Mouse (Mus musculus) bone marrow macrophage, adult 2 months (primary cell): Measurements from ENCODE around the gene Commd4. TPM values are rescaled to one million over a fixed set of nuclear protein-coding genes. Genes with fewer than 3 reads are reported as not detected.

Source experiments
- H3K27ac ChIP-seq: 2 replicates; pipeline ENCODE4 v1.5.1; 2012; ENCODE audit warnings: low read depth, low read length; ENCODE audit not compliant: insufficient read depth
- H3K4me1 ChIP-seq: 2 replicates; pipeline ENCODE4 v1.6.1; 2012; ENCODE audit warnings: low read length; ENCODE audit not compliant: control insufficient read depth, insufficient read depth
- H3K4me3 ChIP-seq: 2 replicates; pipeline ENCODE4 v1.5.1; 2012; ENCODE audit warnings: mild to moderate bottlenecking, low read length, moderate library complexity; ENCODE audit not compliant: insufficient read depth
- CTCF ChIP-seq: IDR thresholded peaks from 2 replicates; pipeline ENCODE4 v1.5.1; 2012; ENCODE audit warnings: low read depth, mild to moderate bottlenecking, low read length, moderate library complexity
- POLR2A ChIP-seq: IDR thresholded peaks from 2 replicates; pipeline ENCODE4 v1.6.1; 2012; ENCODE audit warnings: mild to moderate bottlenecking, low read depth, low read length, borderline replicate concordance
- polyA plus RNA-seq: library from polyadenylated mRNA; stranded (reverse); fragments of >200 nt; gene quantifications from 2 replicates; pipeline ENCODE4 v1.2.4, GENCODE M21; 2012; ENCODE audit not compliant: missing spikeins, insufficient read depth, insufficient read length

Commd4 gene
- polyA plus RNA-seq, 1 experiment = 71.5 TPM

- Histone ChIP-seq H3K27ac (no peak overlapping the region), H3K4me1 (peaks cover 27% of the 10 kb centered on the region), H3K4me3 (no peak overlapping the region)
- TF ChIP-seq CTCF (no peak), POLR2A (no peak)
Observed at GRCm38 (mm10) chr9:57144830-57145229, 13.3 kb downstream of the Commd4 start.

- TF ChIP-seq POLR2A (no peak), CTCF (no peak)
Observed at GRCm38 (mm10) chr9:57143212-57143611, 14.9 kb downstream of the Commd4 start.

GRCm38 (mm10) chr9:57141417-57142353 is 16.4 kb downstream of the Commd4 start:
- Histone ChIP-seq H3K27ac (peak overlapping the region; percentile 17), H3K4me3 (no peak overlapping the region), H3K4me1 (peaks cover 16% of the 10 kb centered on the region)
- TF ChIP-seq POLR2A (no peak), CTCF (no peak)

More at GRCm38 (mm10) chr9:57143212-57143611, 14.9 kb downstream of the Commd4 start:
- peaks cover 22% of the 10 kb centered on the region for H3K4me1 ChIP-seq
- no peak overlapping the region for H3K27ac ChIP-seq
- no peak overlapping the region for H3K4me3 ChIP-seq

DNA sequence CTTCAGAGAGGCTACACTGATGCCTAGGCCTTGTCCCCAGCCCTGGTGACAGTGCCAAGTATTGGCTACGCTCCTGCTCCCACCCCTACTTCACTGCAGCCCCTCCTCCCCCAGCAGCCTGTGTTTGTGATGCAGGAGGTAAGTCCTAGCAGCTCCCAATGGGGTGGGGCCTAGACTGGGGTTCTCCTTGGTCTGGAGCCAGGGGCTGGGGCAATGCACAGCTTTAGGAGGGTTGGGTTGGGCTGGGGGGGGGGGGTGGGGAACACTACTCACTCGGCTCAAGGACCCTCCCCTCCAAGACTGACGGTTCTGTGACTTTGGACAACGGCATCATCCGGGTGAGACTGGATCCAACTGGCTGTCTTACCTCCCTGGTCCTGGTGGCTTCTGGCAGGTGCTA is 18.6 kb downstream of the Commd4 start:
- Histone ChIP-seq H3K27ac (no peak overlapping the region), H3K4me3 (no peak overlapping the region), H3K4me1 (peaks cover 16% of the 10 kb centered on the region)
- TF ChIP-seq CTCF (no peak), POLR2A (no peak)

DNA sequence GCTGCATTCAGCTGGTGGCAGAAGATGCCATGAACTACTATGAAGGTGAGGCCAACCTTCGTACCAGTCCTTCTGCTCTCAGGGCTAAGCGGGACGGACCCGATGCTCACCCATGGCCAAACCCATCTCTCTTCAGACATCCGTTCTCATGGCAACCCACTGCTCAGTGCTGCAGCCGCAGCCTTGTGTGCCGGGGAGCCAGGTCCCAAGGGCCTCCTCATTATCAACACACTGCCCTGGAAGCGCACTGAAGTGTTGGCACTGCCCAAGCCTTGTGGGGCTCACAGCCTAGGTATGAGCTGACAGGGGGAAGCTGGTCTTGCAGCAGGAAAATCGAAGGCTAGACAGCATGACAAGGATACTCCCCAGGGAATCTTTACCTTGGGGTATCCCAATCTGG is 19.0 kb downstream of the Commd4 start:
- TF ChIP-seq CTCF (no peak), POLR2A (no peak)
- no peak overlapping the region for H3K4me3 ChIP-seq
- peaks cover 16% of the 10 kb centered on the region for H3K4me1 ChIP-seq
- H3K27ac ChIP-seq = no peak overlapping the region

- Histone ChIP-seq H3K4me3 (no peak overlapping the region), H3K4me1 (peaks cover 16% of the 10 kb centered on the region), H3K27ac (no peak overlapping the region)
- TF ChIP-seq POLR2A = no peak
- TF ChIP-seq CTCF = no peak
Observed at GRCm38 (mm10) chr9:57138507-57138906, 19.6 kb downstream of the Commd4 start.

DNA sequence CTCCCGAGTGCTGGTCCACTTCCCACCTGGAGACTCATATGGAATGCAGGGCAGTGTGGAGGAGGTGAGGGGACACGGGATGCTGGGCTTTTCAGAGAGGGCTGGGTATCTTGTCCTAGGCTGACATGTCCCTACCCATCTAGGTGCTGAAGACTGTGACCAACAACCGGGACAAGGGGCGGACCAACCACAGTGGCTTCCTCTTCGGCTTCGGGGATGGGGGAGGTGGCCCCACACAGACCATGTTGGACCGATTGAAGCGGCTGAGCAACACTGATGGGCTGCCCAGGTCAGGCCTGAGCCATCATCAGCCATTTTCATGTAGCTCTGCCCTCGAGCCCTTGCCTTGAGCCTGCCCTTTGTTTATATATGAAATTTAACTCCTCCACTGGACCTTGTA is 20.4 kb downstream of the Commd4 start:
- Histone ChIP-seq H3K4me1 (peaks cover 13% of the 10 kb centered on the region), H3K27ac (no peak overlapping the region), H3K4me3 (no peak overlapping the region)
- no peak for TF ChIP-seq POLR2A
- TF ChIP-seq CTCF = no peak

GRCm38 (mm10) chr9:57137246-57137645 is 20.9 kb downstream of the Commd4 start:
- peaks cover 9% of the 10 kb centered on the region for H3K4me1 ChIP-seq
- no peak overlapping the region for H3K27ac ChIP-seq
- no peak for TF ChIP-seq POLR2A
- TF ChIP-seq CTCF = no peak
- H3K4me3 ChIP-seq = no peak overlapping the region

DNA sequence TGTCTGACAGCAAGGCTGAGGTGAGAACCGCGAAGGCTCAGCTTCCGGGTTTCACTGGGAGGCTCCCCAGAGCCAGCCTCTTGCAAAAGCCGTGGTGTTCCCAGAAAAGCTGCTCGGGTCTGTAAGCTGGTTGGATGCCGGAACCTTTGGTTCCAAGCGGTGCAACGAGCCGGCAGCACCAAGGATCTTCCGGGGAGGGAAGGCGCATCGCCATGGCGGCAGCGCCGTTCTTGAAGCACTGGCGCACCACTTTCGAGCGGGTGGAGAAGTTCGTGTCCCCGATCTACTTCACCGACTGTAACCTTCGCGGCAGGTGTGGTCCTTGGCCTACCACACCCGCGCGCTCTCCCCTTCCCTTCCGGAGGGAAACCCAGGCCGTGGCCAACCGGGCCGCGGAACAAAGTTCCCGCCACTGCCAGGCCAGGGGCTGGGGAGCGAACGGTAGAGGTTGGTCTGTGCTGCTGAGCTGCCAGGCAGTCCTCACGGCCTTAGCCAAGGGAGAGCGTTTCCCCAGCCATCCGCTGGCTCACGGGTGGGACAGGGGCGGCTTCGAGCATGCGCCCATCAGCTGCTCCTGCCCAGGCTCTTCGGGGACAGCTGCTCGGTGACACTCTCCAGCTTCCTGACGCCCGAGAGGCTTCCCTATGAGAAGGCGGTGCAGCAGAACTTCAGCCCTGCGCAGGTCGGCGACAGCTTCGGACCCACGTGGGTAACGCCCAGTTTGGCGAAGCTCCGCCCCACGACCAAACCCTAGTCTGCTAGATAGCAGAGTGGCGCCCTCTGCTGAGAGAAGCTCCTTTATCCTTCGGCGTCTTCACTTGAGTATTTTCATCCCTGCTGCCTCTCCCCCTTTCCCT is 27.3 kb downstream of the Commd4 start, which contains the start of gene Man2c1:
Man2c1 (plus strand) TSS at position 114 of the 857 bp plus-strand sequence.
- H3K27ac ChIP-seq = peak within 1 kb of the TSS; percentile 78
- peak; percentile 46; the same call in 1 of the 2 replicates for TF ChIP-seq CTCF
- 0 out of 2 replicates have a peak, but pooled peaks have one; percentile 32 for TF ChIP-seq POLR2A
- H3K4me3 ChIP-seq = peak within 1 kb of the TSS; percentile 82
- peaks cover 6% of the 10 kb centered on the region; the same call in 1 of the 2 replicates for H3K4me1 ChIP-seq
